In genomic region chr17:81260036-81260435, GRCm38 (mm10) we compare ENCODE assay signal across 23 mouse cellular contexts.
DNase-seq lines count a peak whose midpoint lies in the region; ATAC-seq and TF ChIP-seq lines count a peak whose summit lies in the region.
"Had no signal": no experiment of that assay in that cellular context is flagged by ENCODE, and none has a peak within 500 bp of the region (broad histone marks: within the 10 kb centered on the region; RNA-seq: fewer than 3 reads in every experiment).

No protein-coding gene starts in this region.

- TF ChIP-seq POLR2A in brain, embryonic 14.5 days (IDR thresholded peaks at IDR 0.05; ENCODE audit: borderline replicate concordance, extremely low read depth, insufficient read depth, insufficient read length, poor library complexity, severe bottlenecking), result no peak

- no peaks in the 10 kb centered on the region for H3K27me3 ChIP-seq in forebrain, postnatal 0 days (ENCODE audit: insufficient read depth, low read length)
- no peaks in the 10 kb centered on the region for H3K27me3 ChIP-seq in forebrain, embryonic 13.5 days
- H3K27me3 ChIP-seq: embryonic facial prominence, embryonic 13.5 days; embryonic facial prominence, embryonic 15.5 days; forebrain, embryonic 12.5 days had no signal

- no peak overlapping the region for H3K9ac ChIP-seq in forebrain, postnatal 0 days
- H3K9ac ChIP-seq in forebrain, embryonic 13.5 days, result no peak overlapping the region
- H3K9ac ChIP-seq: embryonic facial prominence, embryonic 13.5 days; embryonic facial prominence, embryonic 15.5 days; forebrain, embryonic 12.5 days had no signal

- peak; percentile 22 for DNase-seq in forebrain, postnatal 0 days
- peak; percentile 13 for DNase-seq in layer of hippocampus, adult 11-12 months (ENCODE audit: low spot score)
- no peak for DNase-seq in layer of hippocampus, adult 9-10 months (ENCODE audit: low spot score)
- DNase-seq in layer of hippocampus, adult 9-11 months, result peak; percentile 27
- DNase-seq in layer of hippocampus, postnatal 36 days, result no peak
- peak; percentile 14 for DNase-seq in brain, embryonic 14.5 days (ENCODE audit: low read depth)
- DNase-seq in spleen, postnatal 36 days (ENCODE audit: low spot score in 2 of 2), result no peak
- DNase-seq: adrenal gland, adult 2 months; adrenal gland, postnatal 10 days; adrenal gland, postnatal 25 days; cerebellum, adult 11 months; cerebellum, adult 18-20 months; cerebellum, adult 8-10 months; cerebellum, adult 9-11 months; cerebellum, postnatal 14 days; cerebellum, postnatal 36 days; embryo, embryonic 11 days had no signal

- H3K4me3 ChIP-seq in forebrain, postnatal 0 days (ENCODE audit: low read depth, low read length), result no peak overlapping the region
- H3K4me3 ChIP-seq in forebrain, embryonic 13.5 days, result no peak overlapping the region
- H3K4me3 ChIP-seq: embryonic facial prominence, embryonic 13.5 days; embryonic facial prominence, embryonic 15.5 days; erythroblast, embryonic 14.5 days; forebrain, embryonic 10.5 days; forebrain, embryonic 12.5 days had no signal

- no peaks in the 10 kb centered on the region for H3K36me3 ChIP-seq in forebrain, postnatal 0 days (ENCODE audit: insufficient read depth)
- H3K36me3 ChIP-seq in forebrain, embryonic 13.5 days (ENCODE audit: poor library complexity, severe bottlenecking), result no peaks in the 10 kb centered on the region
- H3K36me3 ChIP-seq: embryonic facial prominence, embryonic 13.5 days; embryonic facial prominence, embryonic 15.5 days; forebrain, embryonic 10.5 days; forebrain, embryonic 12.5 days had no signal

- no peak for TF ChIP-seq CTCF in forebrain, postnatal 0 days (IDR thresholded peaks at IDR 0.05; ENCODE audit: low read depth)
- TF ChIP-seq CTCF in brain, embryonic 14.5 days (IDR thresholded peaks at IDR 0.05; ENCODE audit: borderline replicate concordance, extremely low read depth, insufficient read depth, insufficient read length), result no peak

- no peaks in the 10 kb centered on the region for H3K4me1 ChIP-seq in forebrain, postnatal 0 days (ENCODE audit: insufficient read depth)
- no peaks in the 10 kb centered on the region for H3K4me1 ChIP-seq in forebrain, embryonic 13.5 days
- H3K4me1 ChIP-seq: embryonic facial prominence, embryonic 13.5 days; embryonic facial prominence, embryonic 15.5 days; forebrain, embryonic 10.5 days; forebrain, embryonic 12.5 days had no signal

- 64% methylated on average over 1 of the region's 1 CpGs for WGBS in forebrain, postnatal 0 days
- 89% methylated on average over 1 of the region's 1 CpGs for WGBS in forebrain, embryonic 13.5 days

- ATAC-seq in forebrain, postnatal 0 days, result no peak; the same call in 1 of the 2 replicates
- no peak for ATAC-seq in forebrain, embryonic 13.5 days

- no peaks in the 10 kb centered on the region for H3K9me3 ChIP-seq in forebrain, postnatal 0 days (ENCODE audit: low read length)
- H3K9me3 ChIP-seq in forebrain, embryonic 13.5 days (replicated peaks), result no peaks in the 10 kb centered on the region
- H3K9me3 ChIP-seq: embryonic facial prominence, embryonic 13.5 days; embryonic facial prominence, embryonic 15.5 days; forebrain, embryonic 10.5 days; forebrain, embryonic 12.5 days had no signal

- H3K27ac ChIP-seq in forebrain, postnatal 0 days (ENCODE audit: low read depth, low read length), result no peak overlapping the region
- no peak overlapping the region for H3K27ac ChIP-seq in forebrain, embryonic 13.5 days
- H3K27ac ChIP-seq: embryonic facial prominence, embryonic 13.5 days; embryonic facial prominence, embryonic 15.5 days; forebrain, embryonic 10.5 days; forebrain, embryonic 12.5 days had no signal

- H3K4me2 ChIP-seq in forebrain, postnatal 0 days (ENCODE audit: low read depth), result no peak overlapping the region
- no peak overlapping the region for H3K4me2 ChIP-seq in forebrain, embryonic 13.5 days
- H3K4me2 ChIP-seq: embryonic facial prominence, embryonic 13.5 days; embryonic facial prominence, embryonic 15.5 days; forebrain, embryonic 12.5 days had no signal

Comparison
In these comparisons a context has a peak if more than half of its experiments do, and no peak if none do; other contexts are left out.
1. DNase-seq: peak in forebrain, postnatal 0 days (single experiment), layer of hippocampus, adult 11-12 months (single experiment), layer of hippocampus, adult 9-11 months (single experiment) and brain, embryonic 14.5 days (single experiment); none in layer of hippocampus, adult 9-10 months (single experiment), layer of hippocampus, postnatal 36 days (0 of 2) and spleen, postnatal 36 days (0 of 2).